Mouse (Mus musculus) neural tube, embryonic 14.5 days (tissue): ENCODE data around the gene Gm20518. TPM values are rescaled to one million over a fixed set of nuclear protein-coding genes. Genes with fewer than 3 reads are reported as not detected.

Experiments used
- ATAC-seq: fragments of 200-750 bp; cut with Nextera tagmentation; 2 replicates; pipeline ENCODE4 v1.8.0; 2017; ENCODE audit warnings: low read depth, mild to moderate bottlenecking, moderate TSS enrichment, moderate library complexity
- H3K27ac ChIP-seq: fragments of 300-500 bp; sonication (generic); 2 replicates; pipeline ENCODE4 v1.5.1; 2014; ENCODE audit warnings: low read depth, mild to moderate bottlenecking, control low read depth, low read length, moderate library complexity, mixed read lengths
- H3K27me3 ChIP-seq: fragments of 300-500 bp; sonication (generic); 2 replicates; pipeline ENCODE4 v1.6.1; 2014; ENCODE audit warnings: low read length; ENCODE audit not compliant: control insufficient read depth, insufficient read depth
- H3K36me3 ChIP-seq: fragments of 300-500 bp; sonication (generic); 2 replicates; pipeline ENCODE4 v1.6.1; 2014; ENCODE audit warnings: low read length, mixed read lengths; ENCODE audit not compliant: control insufficient read depth, insufficient read depth
- H3K4me1 ChIP-seq: fragments of 300-500 bp; sonication (generic); 2 replicates; pipeline ENCODE4 v1.6.1; 2014; ENCODE audit warnings: low read length; ENCODE audit not compliant: control insufficient read depth, insufficient read depth
- H3K4me2 ChIP-seq: fragments of 300-500 bp; sonication (generic); 2 replicates; pipeline ENCODE4 v1.6.1; 2014; ENCODE audit warnings: mild to moderate bottlenecking, low read depth, low read length, control low read depth
- H3K4me3 ChIP-seq: fragments of 300-500 bp; sonication (generic); 2 replicates; pipeline ENCODE4 v1.5.1; 2014; ENCODE audit warnings: low read depth, low read length, control low read depth, mixed read lengths
- H3K9ac ChIP-seq: fragments of 300-500 bp; sonication (generic); replicated peaks from 2 replicates; pipeline ENCODE4 v1.6.1; 2014; ENCODE audit warnings: low read depth, mild to moderate bottlenecking, control low read depth, low read length, mixed read lengths
- H3K9me3 ChIP-seq: fragments of 300-500 bp; sonication (generic); 2 replicates; pipeline ENCODE4 v1.6.1; 2016; ENCODE audit warnings: low read length; ENCODE audit not compliant: control insufficient read depth
- WGBS: fragments of 180-500 bp; shearing (Covaris S2); extraction: QIAGEN DNeasy Blood & Tissue Kit; methylation state at CpG from one replicate; pipeline ENCODE4 v1.1.7; 2014; 5-methylcytosine and 5-hydroxymethylcytosine counted together
- polyA plus RNA-seq: library from polyadenylated mRNA; unstranded; fragments of >200 nt; fragmentation: Nextera tagmentation; extraction: Ambion mirVana; gene quantifications from 2 replicates; pipeline ENCODE4 v1.2.1, GENCODE M21; 2014

The Gm20518 gene
- polyA plus RNA-seq = 0.21 and 0.36 TPM in 2 replicates

DNA sequence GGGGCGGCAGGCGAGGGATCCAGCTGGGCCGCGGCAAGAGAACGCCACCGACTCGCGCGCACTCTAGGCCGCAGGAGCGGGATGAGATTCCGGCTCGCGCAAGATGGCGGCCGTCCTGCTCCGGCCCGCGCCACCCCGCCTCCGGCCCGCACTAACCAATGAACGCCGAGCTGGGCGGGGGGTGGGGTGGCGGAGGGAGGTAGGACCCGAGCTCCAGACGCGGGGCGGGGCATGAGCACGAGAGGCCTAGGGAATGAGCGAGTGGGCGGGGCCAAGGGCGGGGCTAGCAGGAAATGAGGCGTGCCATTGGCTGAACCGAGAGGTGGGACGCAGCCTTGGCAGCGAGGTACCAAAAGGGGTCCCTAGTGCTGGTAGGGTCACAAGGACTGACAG lies at the start of gene Gm20518:
TSS of gene Gm20518 (minus strand) at position 105 of the 393 bp plus-strand sequence.
- peaks cover 17% of the 10 kb centered on the region for H3K4me1 ChIP-seq
- no peaks in the 10 kb centered on the region for H3K27me3 ChIP-seq
- H3K4me3 ChIP-seq = peak within 1 kb of the TSS; percentile 88
- under 1% methylated on average over 38 of the region's 38 CpGs for WGBS
- peak within 1 kb of the TSS; percentile 90 for H3K9ac ChIP-seq
- H3K27ac ChIP-seq = peak within 1 kb of the TSS; percentile 97
- no peaks in the 10 kb centered on the region for H3K36me3 ChIP-seq
- H3K9me3 ChIP-seq = no peaks in the 10 kb centered on the region
- ATAC-seq = peak; percentile 97
- H3K4me2 ChIP-seq = peak within 1 kb of the TSS; percentile 77

GRCm38 (mm10) chr16:17939255-17939751 lies 47.8 kb upstream of the Gm20518 start:
- H3K4me1 ChIP-seq = no peaks in the 10 kb centered on the region
- no peaks in the 10 kb centered on the region for H3K36me3 ChIP-seq
- H3K27ac ChIP-seq = no peak overlapping the region
- no peaks in the 10 kb centered on the region for H3K9me3 ChIP-seq
- no peak overlapping the region for H3K4me3 ChIP-seq
- 62% methylated on average over 9 of the region's 9 CpGs for WGBS
- H3K4me2 ChIP-seq = no peak overlapping the region
- ATAC-seq = 0 out of 2 replicates have a peak, but pooled peaks have one; percentile 11
- no peaks in the 10 kb centered on the region for H3K27me3 ChIP-seq
- H3K9ac ChIP-seq = no peak overlapping the region

DNA sequence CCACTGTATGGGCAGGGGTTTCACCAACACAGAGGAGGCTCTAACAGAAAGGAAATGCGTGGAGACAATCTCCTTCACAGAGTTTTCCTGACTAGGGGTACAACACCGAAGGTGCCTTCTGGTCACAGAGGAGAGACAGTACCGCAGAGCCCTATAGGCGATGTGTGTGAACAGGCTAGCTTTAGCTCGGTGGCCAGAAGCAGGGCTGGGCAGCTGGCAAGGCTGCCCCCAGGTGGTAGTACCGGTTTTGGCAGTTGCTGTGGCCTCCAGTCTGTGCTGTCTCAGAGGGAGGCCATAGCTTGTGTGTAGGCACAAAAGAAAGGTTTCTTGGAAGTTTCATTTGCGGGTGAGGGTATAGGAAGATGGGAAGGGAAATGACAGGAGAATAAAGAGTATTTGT lies 47.4 kb upstream of the Gm20518 start:
- 12% methylated on average over 7 of the region's 7 CpGs for WGBS
- H3K36me3 ChIP-seq = no peaks in the 10 kb centered on the region
- H3K9ac ChIP-seq = no peak overlapping the region
- no peaks in the 10 kb centered on the region for H3K4me1 ChIP-seq
- H3K27ac ChIP-seq = no peak overlapping the region
- no peaks in the 10 kb centered on the region for H3K9me3 ChIP-seq
- no peak overlapping the region for H3K4me3 ChIP-seq
- no peaks in the 10 kb centered on the region for H3K27me3 ChIP-seq
- H3K4me2 ChIP-seq = no peak overlapping the region
- ATAC-seq = peak; percentile 75; the same call in 1 of the 2 replicates

GRCm38 (mm10) chr16:17938187-17938586 lies 46.7 kb upstream of the Gm20518 start:
- 84% methylated on average over 7 of the region's 7 CpGs for WGBS
- no peaks in the 10 kb centered on the region for H3K36me3 ChIP-seq
- no peak overlapping the region for H3K4me2 ChIP-seq
- H3K27ac ChIP-seq = no peak overlapping the region
- no peaks in the 10 kb centered on the region for H3K27me3 ChIP-seq
- no peak overlapping the region for H3K9ac ChIP-seq
- no peaks in the 10 kb centered on the region for H3K9me3 ChIP-seq
- no peaks in the 10 kb centered on the region for H3K4me1 ChIP-seq
- no peak overlapping the region for H3K4me3 ChIP-seq
- no peak for ATAC-seq

DNA sequence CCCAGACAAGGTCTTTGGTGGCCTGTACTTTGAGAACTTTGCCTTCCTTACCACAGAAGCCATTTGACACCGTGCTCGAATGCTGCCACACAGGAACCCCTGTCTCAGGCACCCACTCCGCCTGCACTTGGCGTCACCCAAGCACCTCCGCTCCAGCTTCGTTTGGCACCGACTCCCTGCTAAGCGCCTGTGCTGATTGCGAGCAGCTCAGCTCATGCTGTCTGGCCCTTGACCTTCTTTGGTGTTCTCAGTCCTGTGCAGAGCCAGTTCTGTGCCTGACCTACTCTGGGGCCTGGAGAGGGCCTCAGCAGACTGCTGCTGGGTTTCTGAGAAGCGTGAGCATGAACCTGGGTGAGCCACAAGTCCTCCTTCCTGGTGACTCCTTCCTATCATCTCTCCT lies 45.3 kb upstream of the Gm20518 start:
- whole genome bisulfite sequencing = 83% methylated on average over 10 of the region's 10 CpGs
- H3K27ac ChIP-seq = no peak overlapping the region
- H3K9me3 ChIP-seq = no peaks in the 10 kb centered on the region
- no peaks in the 10 kb centered on the region for H3K36me3 ChIP-seq
- no peak for ATAC-seq
- no peak overlapping the region for H3K4me3 ChIP-seq
- no peaks in the 10 kb centered on the region for H3K27me3 ChIP-seq
- H3K4me2 ChIP-seq = no peak overlapping the region
- no peaks in the 10 kb centered on the region for H3K4me1 ChIP-seq
- H3K9ac ChIP-seq = no peak overlapping the region

DNA sequence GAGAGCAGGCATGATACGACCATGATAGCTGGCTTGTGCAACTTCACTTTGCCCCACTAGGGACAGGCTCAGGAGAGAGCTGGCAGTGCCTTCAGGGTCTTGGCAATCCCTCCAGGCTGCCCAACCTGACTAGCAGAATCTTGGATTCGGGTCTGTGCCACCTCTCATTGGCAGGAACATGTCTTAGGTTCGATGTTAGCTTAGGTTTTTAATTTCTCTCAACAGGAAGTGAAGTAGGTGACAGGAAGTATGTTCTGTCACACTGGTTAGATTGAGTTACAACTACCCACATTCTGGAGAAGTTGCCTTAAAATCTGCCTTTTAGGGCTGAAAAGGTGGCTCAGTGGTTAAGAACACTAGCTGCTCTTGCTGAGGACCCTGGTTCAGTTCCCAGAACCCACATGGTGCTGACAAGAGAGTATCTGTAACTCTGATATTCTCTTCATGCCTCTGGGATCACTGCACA lies 43.0 kb upstream of the Gm20518 start:
- ATAC-seq = no peak
- H3K4me3 ChIP-seq = no peak overlapping the region
- H3K4me1 ChIP-seq = no peaks in the 10 kb centered on the region
- H3K9me3 ChIP-seq = no peaks in the 10 kb centered on the region
- no peaks in the 10 kb centered on the region for H3K36me3 ChIP-seq
- no peak overlapping the region for H3K9ac ChIP-seq
- H3K4me2 ChIP-seq = no peak overlapping the region
- WGBS = 73% methylated on average over 3 of the region's 3 CpGs
- no peaks in the 10 kb centered on the region for H3K27me3 ChIP-seq
- no peak overlapping the region for H3K27ac ChIP-seq

DNA sequence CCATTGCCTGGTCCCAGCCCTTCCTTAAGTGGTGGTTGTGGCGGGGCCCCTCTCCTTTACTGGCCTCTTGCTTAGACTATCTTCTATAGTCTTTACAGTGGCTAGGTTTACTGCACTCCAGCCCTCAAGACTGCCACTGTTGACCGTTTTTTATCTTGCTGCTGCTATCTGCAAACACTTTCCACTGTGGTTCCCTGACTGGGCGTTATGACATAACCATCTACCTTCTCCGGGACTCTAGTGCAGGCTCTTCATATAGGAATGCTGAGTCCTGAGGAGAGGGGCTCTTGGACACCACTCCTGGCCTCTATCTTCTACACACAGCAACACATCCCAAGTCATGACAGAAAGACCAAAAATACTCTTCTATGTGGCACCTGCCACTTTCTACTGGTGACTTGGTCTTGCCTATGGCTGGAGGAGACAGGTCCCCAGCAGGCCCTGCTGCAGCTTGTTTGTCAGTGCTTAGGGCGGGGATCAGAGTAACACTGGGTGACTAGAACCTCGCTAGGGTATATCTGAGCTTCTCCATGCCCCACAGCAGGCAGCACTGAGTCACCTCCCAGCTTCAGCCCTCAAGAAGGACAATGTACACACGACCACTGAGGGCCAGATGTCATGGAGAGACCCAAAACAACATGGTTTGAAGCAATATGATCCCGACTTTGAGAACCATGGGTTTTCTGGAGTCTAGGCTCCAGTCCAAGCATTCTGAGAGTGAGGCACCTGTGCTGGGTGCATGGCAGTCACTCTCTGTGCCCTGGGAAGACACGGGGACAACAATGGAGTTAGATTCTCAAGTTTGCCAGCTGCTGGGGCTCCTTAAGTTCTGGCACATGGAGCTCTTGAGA lies 42.3 kb upstream of the Gm20518 start:
- no peaks in the 10 kb centered on the region for H3K36me3 ChIP-seq
- no peaks in the 10 kb centered on the region for H3K27me3 ChIP-seq
- H3K4me1 ChIP-seq = no peaks in the 10 kb centered on the region
- H3K4me2 ChIP-seq = no peak overlapping the region
- no peaks in the 10 kb centered on the region for H3K9me3 ChIP-seq
- no peak overlapping the region for H3K4me3 ChIP-seq
- no peak for ATAC-seq
- no peak overlapping the region for H3K9ac ChIP-seq
- H3K27ac ChIP-seq = no peak overlapping the region
- 70% methylated on average over 9 of the region's 9 CpGs for WGBS

- no peaks in the 10 kb centered on the region for H3K36me3 ChIP-seq
- no peak for ATAC-seq
- 79% methylated on average over 5 of the region's 5 CpGs for WGBS
- no peaks in the 10 kb centered on the region for H3K9me3 ChIP-seq
- no peak overlapping the region for H3K4me2 ChIP-seq
- no peak overlapping the region for H3K9ac ChIP-seq
- no peak overlapping the region for H3K4me3 ChIP-seq
- H3K27me3 ChIP-seq = no peaks in the 10 kb centered on the region
- H3K4me1 ChIP-seq = peaks cover 2% of the 10 kb centered on the region
- no peak overlapping the region for H3K27ac ChIP-seq
Observed at GRCm38 (mm10) chr16:17931906-17932460, 40.5 kb upstream of the Gm20518 start.

DNA sequence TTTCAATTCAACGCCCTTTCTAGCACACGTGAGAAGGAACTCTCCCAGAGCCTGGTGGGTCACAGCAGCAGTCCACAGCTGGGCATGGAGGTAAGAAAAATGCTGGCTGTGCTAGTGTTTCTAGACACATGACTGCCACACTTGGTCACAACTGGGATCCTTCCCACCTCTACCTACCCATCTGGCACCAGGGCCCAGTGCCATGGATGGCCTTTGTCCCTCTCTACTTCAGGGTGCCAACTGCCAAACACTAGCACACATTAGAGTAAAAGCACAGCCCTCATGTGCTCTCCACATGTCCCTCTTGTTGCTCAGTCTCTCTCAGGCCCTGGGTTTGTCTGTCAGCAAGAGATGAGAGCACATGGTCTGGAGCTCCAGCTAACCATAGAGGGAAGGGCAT lies 38.2 kb upstream of the Gm20518 start:
- 59% methylated on average over 2 of the region's 2 CpGs for WGBS
- H3K27me3 ChIP-seq = no peaks in the 10 kb centered on the region
- H3K27ac ChIP-seq = no peak overlapping the region
- ATAC-seq = no peak
- no peaks in the 10 kb centered on the region for H3K9me3 ChIP-seq
- no peak overlapping the region for H3K4me2 ChIP-seq
- H3K4me3 ChIP-seq = no peak overlapping the region
- H3K9ac ChIP-seq = no peak overlapping the region
- peaks cover 11% of the 10 kb centered on the region for H3K36me3 ChIP-seq
- H3K4me1 ChIP-seq = peaks cover 12% of the 10 kb centered on the region
